Comparison of ENCODE assay signal across 8 mouse cellular contexts in the genomic region with DNA sequence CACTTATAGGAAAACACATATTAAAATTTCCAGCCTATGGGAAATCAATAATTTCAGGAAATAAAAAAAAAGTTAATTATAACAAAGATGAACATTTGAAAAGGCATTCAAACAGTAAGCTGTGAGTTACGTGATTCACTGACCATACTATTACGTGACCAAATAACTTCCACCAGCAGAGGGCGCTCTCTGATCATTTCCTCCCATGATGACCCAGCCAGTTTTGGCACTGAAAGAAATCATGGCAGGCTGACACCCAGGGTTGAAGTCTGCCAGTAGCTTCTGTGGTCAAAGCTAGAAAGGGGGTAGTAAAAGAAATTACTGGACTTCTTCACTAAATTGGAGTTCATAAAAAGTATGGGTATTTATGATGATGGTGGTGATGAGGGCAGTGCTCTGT. TPM values are rescaled to one million over a fixed set of nuclear protein-coding genes. Genes with fewer than 3 reads are reported as not detected.
DNase-seq lines count a peak whose midpoint lies in the region; ATAC-seq and TF ChIP-seq lines count a peak whose summit lies in the region.

No protein-coding gene starts in this region.

- 0 out of 2 replicates have a peak, but pooled peaks have one; percentile 50 for ATAC-seq in granulocyte monocyte progenitor cell, adult 5-6 weeks (replicated peaks; ENCODE audit: poor library complexity, severe bottlenecking)
- peak; percentile 46; the same call in 1 of the 2 replicates for ATAC-seq in lung, postnatal 0 days

- H3K4me1 ChIP-seq in lung, postnatal 0 days (ENCODE audit: insufficient read depth, low read depth, low read length), result no peaks in the 10 kb centered on the region

- H3K9ac ChIP-seq in lung, postnatal 0 days (replicated peaks; ENCODE audit: low read depth), result no peak overlapping the region

- TF ChIP-seq CTCF in lung, postnatal 0 days (IDR thresholded peaks at IDR 0.05), result peak; percentile 95

- H3K9me3 ChIP-seq in lung, postnatal 0 days (ENCODE audit: low read length), result no peaks in the 10 kb centered on the region

- 11% methylated on average over 3 of the region's 3 CpGs for WGBS in lung, postnatal 0 days

- DNase-seq in B cell, adult 2 months, result peak; percentile 89 to 90
- peak; percentile 90 for DNase-seq in adipocyte (ENCODE audit: low spot score)
- peak; percentile 91 for DNase-seq in embryo, embryonic 10 days (ENCODE audit: low spot score)
- peak; percentile 91 for DNase-seq in kidney, postnatal 4 days
- peak; percentile 85 for DNase-seq in lung, postnatal 0 days (ENCODE audit: low spot score)
- peak; percentile 81 for DNase-seq in right cerebral cortex, adult 18-20 months
- DNase-seq in urinary bladder, postnatal 10 days (ENCODE audit: low spot score), result peak; percentile 51

- no peaks in the 10 kb centered on the region for H3K27me3 ChIP-seq in lung, postnatal 0 days (replicated peaks; ENCODE audit: insufficient read depth, low read length)

- H3K4me3 ChIP-seq in lung, postnatal 0 days (ENCODE audit: low read depth, low read length), result no peak overlapping the region

- H3K4me2 ChIP-seq in lung, postnatal 0 days (replicated peaks; ENCODE audit: low read depth, low read length), result no peak overlapping the region

- H3K36me3 ChIP-seq in lung, postnatal 0 days (ENCODE audit: insufficient read depth, low read length), result no peaks in the 10 kb centered on the region

- no peak for TF ChIP-seq EP300 in lung, postnatal 0 days (IDR thresholded peaks at IDR 0.05)

- H3K27ac ChIP-seq in lung, postnatal 0 days (ENCODE audit: low read length), result no peak overlapping the region

RNA-seq across cellular contexts. Expression of gene Fam81a, which starts 33.1 kb away (rescaled TPM):
- total RNA-seq in granulocyte monocyte progenitor cell, adult 5-6 weeks (2014; fragmentation: Nextera tagmentation), result not detected in 2 replicates
- total RNA-seq in granulocyte monocyte progenitor cell, adult 5-6 weeks (2017), result not detected in 2 replicates
- 4.8 and 6.0 TPM in 2 replicates for polyA plus RNA-seq in lung, postnatal 0 days (2015; fragmentation: Nextera tagmentation; extraction: Ambion mirVana)
